Mouse (Mus musculus) cerebellum, adult 2 months (tissue): Measurements from ENCODE around the gene Pomgnt2. TPM values are rescaled to one million over a fixed set of nuclear protein-coding genes. Genes with fewer than 3 reads are reported as not detected.
A peak's percentile ranks its signal among the peaks of the same experiment; 100 is the strongest.
"Not testable (repeated sequence)": the region's sequence is repeated elsewhere in the genome, so short reads cannot be mapped to it uniquely, and the experiment has no call there.

ENCODE experiments used
- DNase-seq, 2 experiments: peaks; one replicate each; pipeline ENCODE4 v3.0.0; 2021
- H3K27ac ChIP-seq: fragments of 200-500 bp; 2 replicates; pipeline ENCODE4 v1.5.1; 2012; ENCODE audit warnings: low read length, control low read depth, inconsistent platforms; ENCODE audit not compliant: insufficient read depth
- H3K27me3 ChIP-seq: fragments of 200-500 bp; 2 replicates; pipeline ENCODE4 v1.6.1; 2012; ENCODE audit warnings: inconsistent platforms, mild to moderate bottlenecking, low read length, moderate library complexity; ENCODE audit not compliant: control insufficient read depth, insufficient read depth
- H3K4me1 ChIP-seq: fragments of 200-500 bp; 2 replicates; pipeline ENCODE4 v1.6.1; 2011; ENCODE audit warnings: low read length; ENCODE audit not compliant: control insufficient read depth, insufficient read depth
- H3K4me3 ChIP-seq: fragments of 200-500 bp; replicated peaks from 2 replicates; pipeline ENCODE3; 2011; ENCODE audit warnings: mild to moderate bottlenecking, low read depth, low read length, control low read depth; ENCODE audit not compliant: insufficient read depth
- CTCF ChIP-seq: fragments of 200-500 bp; IDR thresholded peaks from 2 replicates; pipeline ENCODE4 v1.5.1; 2011; ENCODE audit warnings: low read depth, mild to moderate bottlenecking, control low read depth, low read length, moderate library complexity, borderline replicate concordance; ENCODE audit not compliant: insufficient read depth
- POLR2A ChIP-seq: fragments of 200-500 bp; IDR thresholded peaks from 2 replicates; pipeline ENCODE4 v1.6.1; 2011; ENCODE audit warnings: low read length, control low read depth, borderline replicate concordance; ENCODE audit not compliant: insufficient read depth
- WGBS: fragments of 180-500 bp; shearing (Covaris S2); methylation state at CpG from one replicate; pipeline ENCODE4 v1.1.7; 2018; 5-methylcytosine and 5-hydroxymethylcytosine counted together
- polyA plus RNA-seq: library from polyadenylated mRNA; depleted of rRNA; stranded (reverse); fragments of >200 nt; gene quantifications from 2 replicates; pipeline ENCODE4 v1.2.3, GENCODE M21; 2012

Pomgnt2 gene
- polyA plus RNA-seq, 1 experiment = 43.5 TPM

- H3K4me3 ChIP-seq = no peak overlapping the region
- 61% methylated on average over 5 of the region's 5 CpGs for WGBS
- H3K4me1 ChIP-seq = peaks cover 52% of the 10 kb centered on the region
- H3K27me3 ChIP-seq = no peaks in the 10 kb centered on the region
- TF ChIP-seq CTCF (no peak), POLR2A (no peak)
- DNase-seq = no peak
- peak overlapping the region; percentile 85 for H3K27ac ChIP-seq
These were observed 24.7 kb upstream of the Pomgnt2 start for GRCm38 (mm10) chr9:122021581-122021980.

- Histone ChIP-seq H3K4me1 (peaks cover 48% of the 10 kb centered on the region), H3K27ac (peak overlapping the region; percentile 85; the same call in 1 of the 2 replicates)
- not testable (repeated sequence) for DNase-seq, H3K27me3 ChIP-seq, H3K4me3 ChIP-seq
- 89% methylated on average over 4 of the region's 4 CpGs for WGBS
These were observed 24.3 kb upstream of the Pomgnt2 start for GRCm38 (mm10) chr9:122021171-122021570.

- 90% methylated on average over 4 of the region's 4 CpGs for WGBS
- DNase-seq = no peak
- H3K4me1 ChIP-seq = peaks cover 40% of the 10 kb centered on the region
- H3K4me3 ChIP-seq = no peak overlapping the region
- H3K27ac ChIP-seq = no peak overlapping the region
- TF ChIP-seq POLR2A = no peak
- TF ChIP-seq CTCF = no peak
- no peaks in the 10 kb centered on the region for H3K27me3 ChIP-seq
These were observed 23.4 kb upstream of the Pomgnt2 start for GRCm38 (mm10) chr9:122020321-122020720.

DNA sequence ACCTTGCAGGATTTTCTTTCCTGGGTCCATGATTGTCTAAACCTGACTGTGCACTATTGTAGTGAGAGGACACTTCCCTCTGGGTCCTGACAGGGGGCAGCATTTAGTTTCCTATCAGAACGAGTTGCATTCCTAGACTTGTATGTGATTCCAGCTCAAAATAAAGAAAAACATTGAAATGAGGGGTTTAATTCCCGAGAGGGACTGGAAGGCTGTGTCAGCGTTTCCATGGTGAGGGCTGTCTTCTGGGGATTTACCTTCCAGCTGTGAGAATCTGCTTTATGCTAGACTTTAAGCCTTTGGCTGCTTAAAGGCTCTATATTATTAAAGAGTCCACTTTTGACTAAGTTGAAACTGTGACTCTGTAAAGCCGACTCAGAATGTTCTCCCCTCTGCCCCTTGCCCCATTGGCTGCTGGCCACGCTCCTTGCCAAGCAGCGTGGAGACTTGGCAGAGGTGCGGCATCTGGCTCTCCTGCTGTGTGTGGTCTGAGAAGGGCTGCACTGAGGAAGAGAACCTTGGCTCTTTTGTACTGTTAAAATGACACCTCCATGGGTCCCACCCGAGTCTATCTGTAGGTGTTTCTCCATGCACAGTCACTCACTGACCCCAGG lies 22.0 kb upstream of the Pomgnt2 start:
- TF ChIP-seq POLR2A (no peak), CTCF (peak; percentile 68; the same call in 1 of the 2 replicates)
- Histone ChIP-seq H3K27me3 (no peaks in the 10 kb centered on the region), H3K27ac (no peak overlapping the region), H3K4me1 (peaks cover 30% of the 10 kb centered on the region), H3K4me3 (no peak overlapping the region)
- peak; percentile 79 to 82 for DNase-seq
- WGBS = 6% methylated on average over 8 of the region's 8 CpGs

DNA sequence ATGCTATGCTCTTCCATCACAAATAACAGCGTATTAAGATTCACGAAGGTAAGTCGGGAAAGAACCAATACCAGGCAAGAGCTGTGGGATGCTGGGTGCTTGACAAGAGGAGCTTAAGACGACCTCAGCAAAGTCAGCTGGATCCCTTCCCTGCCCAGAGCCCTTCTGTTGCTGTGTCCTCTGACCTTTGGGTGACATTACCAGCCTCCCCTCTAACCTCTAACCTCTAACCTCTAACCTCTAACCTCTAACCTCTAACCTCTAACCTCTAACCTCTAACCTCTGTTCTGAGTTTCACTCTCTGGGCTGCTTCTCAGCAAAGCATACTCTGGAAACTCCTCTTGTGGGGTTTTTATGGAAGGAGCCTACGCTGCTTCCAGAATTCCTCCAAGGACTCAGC lies 21.2 kb upstream of the Pomgnt2 start:
- TF ChIP-seq CTCF = no peak
- no peak for TF ChIP-seq POLR2A
- H3K4me3 ChIP-seq = no peak overlapping the region
- peaks cover 22% of the 10 kb centered on the region for H3K4me1 ChIP-seq
- 88% methylated on average over 5 of the region's 5 CpGs for WGBS
- H3K27ac ChIP-seq = no peak overlapping the region
- DNase-seq = no peak
- no peaks in the 10 kb centered on the region for H3K27me3 ChIP-seq

GRCm38 (mm10) chr9:122014241-122014667 lies 17.3 kb upstream of the Pomgnt2 start:
- H3K27me3 ChIP-seq = no peaks in the 10 kb centered on the region
- 5% methylated on average over 10 of the region's 10 CpGs for WGBS
- peak; percentile 68 to 84 for DNase-seq
- peaks cover 3% of the 10 kb centered on the region for H3K4me1 ChIP-seq
- H3K4me3 ChIP-seq = no peak overlapping the region
- peak; percentile 81 for TF ChIP-seq CTCF
- no peak for TF ChIP-seq POLR2A
- H3K27ac ChIP-seq = no peak overlapping the region

GRCm38 (mm10) chr9:122013629-122014028 lies 16.7 kb upstream of the Pomgnt2 start:
- no peak for DNase-seq
- H3K27ac ChIP-seq = no peak overlapping the region
- H3K27me3 ChIP-seq = no peaks in the 10 kb centered on the region
- WGBS = 80% methylated on average over 4 of the region's 4 CpGs
- H3K4me1 ChIP-seq = no peaks in the 10 kb centered on the region
- TF ChIP-seq CTCF (no peak), POLR2A (no peak)
- H3K4me3 ChIP-seq = no peak overlapping the region

DNA sequence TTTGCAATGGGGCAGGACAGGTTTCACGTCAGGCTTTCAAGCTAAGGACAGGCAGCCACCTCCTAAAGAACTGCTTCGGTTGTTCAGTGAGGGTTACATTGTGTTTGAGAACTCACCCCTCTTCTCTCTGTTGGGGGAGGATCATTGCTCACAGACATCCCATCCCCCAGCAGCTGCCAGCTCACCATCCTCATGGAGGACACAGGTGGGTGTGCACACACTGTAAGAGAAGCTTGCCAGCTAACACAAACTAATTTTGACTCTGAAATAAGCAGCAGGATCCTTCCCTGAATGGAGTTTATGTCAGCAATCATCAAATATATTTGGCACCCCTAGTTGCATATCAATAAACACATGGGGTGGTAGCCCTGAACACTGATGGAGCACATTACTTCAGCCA lies 15.9 kb upstream of the Pomgnt2 start:
- Histone ChIP-seq H3K4me3 (no peak overlapping the region), H3K27ac (no peak overlapping the region), H3K27me3 (no peaks in the 10 kb centered on the region), H3K4me1 (no peaks in the 10 kb centered on the region)
- TF ChIP-seq CTCF (no peak), POLR2A (no peak)
- 88% methylated on average over 2 of the region's 2 CpGs for WGBS
- no peak for DNase-seq

DNA sequence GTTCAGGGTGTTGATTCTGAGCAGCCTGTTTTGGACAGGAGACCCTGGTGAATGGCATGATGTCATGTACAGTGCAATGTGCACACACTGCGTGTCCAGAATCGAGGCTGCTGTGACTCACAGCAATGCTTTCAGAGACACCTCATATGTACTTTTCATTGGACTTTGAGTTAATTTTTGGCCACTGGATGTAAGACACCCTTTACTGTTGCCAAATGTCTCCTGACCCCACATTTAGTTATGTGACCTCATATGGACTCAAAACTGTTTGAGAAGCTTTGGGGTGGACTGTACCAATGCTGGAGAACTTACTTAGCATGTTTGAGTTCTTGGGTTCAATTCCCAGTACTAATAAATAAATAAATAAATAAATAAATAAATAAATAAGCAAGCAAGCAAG lies 13.8 kb upstream of the Pomgnt2 start:
- WGBS = 98% methylated on average over 2 of the region's 2 CpGs
- no peaks in the 10 kb centered on the region for H3K4me1 ChIP-seq
- no peak overlapping the region for H3K27ac ChIP-seq
- H3K4me3 ChIP-seq = no peak overlapping the region
- H3K27me3 ChIP-seq = no peaks in the 10 kb centered on the region
- no peak for DNase-seq
- TF ChIP-seq POLR2A (no peak), CTCF (no peak)
